Comparison of ENCODE assay signal across 8 mouse cellular contexts in genomic region chr5:74792301-74792700, GRCm38 (mm10).
DNase-seq lines count a peak whose midpoint lies in the region; ATAC-seq lines count a peak whose summit lies in the region.

No protein-coding gene starts in this region.

- no peak overlapping the region for H3K4me3 ChIP-seq in hindbrain, embryonic 12.5 days
- H3K4me3 ChIP-seq in lung, embryonic 15.5 days = no peak overlapping the region

- 4% methylated on average over 7 of the region's 7 CpGs for WGBS in hindbrain, embryonic 12.5 days
- WGBS in lung, embryonic 15.5 days = 3% methylated on average over 7 of the region's 7 CpGs

- H3K27ac ChIP-seq in hindbrain, embryonic 12.5 days = 0 out of 2 replicates have a peak overlapping the region, but pooled peaks have one; percentile 48
- H3K27ac ChIP-seq in lung, embryonic 15.5 days = peak overlapping the region; percentile 92

- no peaks in the 10 kb centered on the region for H3K9me3 ChIP-seq in hindbrain, embryonic 12.5 days (replicated peaks)
- no peaks in the 10 kb centered on the region for H3K9me3 ChIP-seq in lung, embryonic 15.5 days

- peak; percentile 70 for DNase-seq in R1 (ENCODE audit: low read depth, low spot score)
- DNase-seq in cerebellum, postnatal 36 days = peak; percentile 39 to 42
- peak; percentile 91 for DNase-seq in gastrocnemius, adult 18-20 months (ENCODE audit: low spot score)
- DNase-seq in layer of hippocampus, postnatal 10 days (ENCODE audit: low spot score in 2 of 2) = peak; percentile 54 to 61
- peak; percentile 62 for DNase-seq in retina, embryonic 14.5 days (ENCODE audit: low spot score)
- DNase-seq in yolk sac, embryonic 10.5 days (ENCODE audit: low spot score) = peak; percentile 74

- no peaks in the 10 kb centered on the region for H3K36me3 ChIP-seq in hindbrain, embryonic 12.5 days
- no peaks in the 10 kb centered on the region for H3K36me3 ChIP-seq in lung, embryonic 15.5 days

- H3K27me3 ChIP-seq in hindbrain, embryonic 12.5 days = no peaks in the 10 kb centered on the region
- 0 out of 2 replicates have a peak, but pooled peaks cover 3% of the 10 kb centered on the region for H3K27me3 ChIP-seq in lung, embryonic 15.5 days

- H3K9ac ChIP-seq in hindbrain, embryonic 12.5 days = no peak overlapping the region
- peak overlapping the region; percentile 13; the same call in 1 of the 2 replicates for H3K9ac ChIP-seq in lung, embryonic 15.5 days

- ATAC-seq in hindbrain, embryonic 12.5 days (ENCODE audit: low FRiP score) = peak; percentile 80
- ATAC-seq in lung, embryonic 15.5 days (ENCODE audit: borderline replicate concordance, extremely low read depth, low FRiP score, low TSS enrichment) = peak; percentile 87

- peaks cover 13% of the 10 kb centered on the region for H3K4me1 ChIP-seq in hindbrain, embryonic 12.5 days
- H3K4me1 ChIP-seq in lung, embryonic 15.5 days = peaks cover 24% of the 10 kb centered on the region

- H3K4me2 ChIP-seq in hindbrain, embryonic 12.5 days (replicated peaks) = peak overlapping the region; percentile 45
- peak overlapping the region; percentile 29 for H3K4me2 ChIP-seq in lung, embryonic 15.5 days

Comparison
In these comparisons a context has a peak if more than half of its experiments do, and no peak if none do; other contexts are left out.
1. DNase-seq: peak in every context shown above with its lines; median percentile 91 in gastrocnemius, adult 18-20 months; 74 in yolk sac, embryonic 10.5 days; 70 in R1; 62 in retina, embryonic 14.5 days; 58 in layer of hippocampus, postnatal 10 days; 40 in cerebellum, postnatal 36 days.